Mouse (Mus musculus) erythroblast, embryonic 14.5 days (primary cell): ENCODE results near the gene Gm21173. TPM values are rescaled to one million over a fixed set of nuclear protein-coding genes. Genes with fewer than 3 reads are reported as not detected.
"Not testable (repeated sequence)": the region's sequence is repeated elsewhere in the genome, so short reads cannot be mapped to it uniquely, and the experiment has no call there.

Experiments
- H3K27me3 ChIP-seq: 2 replicates; pipeline ENCODE4 v1.6.1; 2012; ENCODE audit warnings: inconsistent platforms; ENCODE audit not compliant: control insufficient read depth
- H3K36me3 ChIP-seq: 2 replicates; pipeline ENCODE4 v1.6.1; 2012; ENCODE audit warnings: mild to moderate bottlenecking, inconsistent platforms; ENCODE audit not compliant: control insufficient read depth
- H3K4me1 ChIP-seq: 2 replicates; pipeline ENCODE4 v1.6.1; 2012; ENCODE audit warnings: inconsistent platforms; ENCODE audit not compliant: control insufficient read depth
- H3K4me3 ChIP-seq: replicated peaks from 2 replicates; pipeline ENCODE3; 2012; ENCODE audit warnings: moderate library complexity, mild to moderate bottlenecking, inconsistent platforms
- H3K9me3 ChIP-seq: 2 replicates; pipeline ENCODE4 v1.6.1; 2012; ENCODE audit warnings: low read length, inconsistent platforms, mixed read lengths; ENCODE audit not compliant: control insufficient read depth
- polyA plus RNA-seq: library from polyadenylated mRNA; stranded (reverse); fragments of >175 nt; gene quantifications from 2 replicates; pipeline ENCODE4 v1.2.3, GENCODE M21; 2012

Gm21173 gene
- not detected in 2 replicates for polyA plus RNA-seq

GRCm38 (mm10) chrY:76761300-76761699, at the start of gene Gm21173:
TSS of gene Gm21173 (plus strand) at chrY:76761600.
- not testable (repeated sequence) for H3K27me3 ChIP-seq, H3K36me3 ChIP-seq, H3K4me3 ChIP-seq, H3K4me1 ChIP-seq, H3K9me3 ChIP-seq
